ENCODE assay signal across 14 mouse cellular contexts in genomic region chr1:128669241-128669666, GRCm38 (mm10).
DNase-seq lines count a peak whose midpoint lies in the region; ATAC-seq lines count a peak whose summit lies in the region.
"Had no signal": no experiment of that assay in that cellular context is flagged by ENCODE, and none has a peak within 500 bp of the region (broad histone marks: within the 10 kb centered on the region; RNA-seq: fewer than 3 reads in every experiment).

No protein-coding gene starts in this region.

- peak; percentile 24 for DNase-seq in brain, adult 2 months (ENCODE audit: low read depth, low spot score)
- peak; percentile 11 for DNase-seq in cerebellum, adult 11 months
- no peak for DNase-seq in forebrain, embryonic 11.5 days (ENCODE audit: low spot score)
- DNase-seq in c-Kit-positive CD71-positive TER-119-positive erythroid progenitor cells, embryonic 14.5 days (ENCODE audit: low spot score) = no peak
- no peak for DNase-seq in adipocyte (ENCODE audit: low spot score)
- DNase-seq in thymus, postnatal 4 days = no peak
- DNase-seq: gastrocnemius, postnatal 25 days; heart, postnatal 4 days; kidney, postnatal 14 days; lung, postnatal 14 days; right cerebral cortex, adult 18-20 months; thymus, postnatal 25 days had no signal

- H3K9ac ChIP-seq in forebrain, embryonic 11.5 days (ENCODE audit: low read length) = no peak overlapping the region
- H3K9ac ChIP-seq in hindbrain, embryonic 16.5 days (ENCODE audit: low read depth, low read length) = no peak overlapping the region
- H3K9ac ChIP-seq: liver, embryonic 12.5 days had no signal

- no peak overlapping the region for H3K4me2 ChIP-seq in forebrain, embryonic 11.5 days (ENCODE audit: low read depth, low read length, severe bottlenecking)
- no peak overlapping the region for H3K4me2 ChIP-seq in hindbrain, embryonic 16.5 days (ENCODE audit: low read length)
- H3K4me2 ChIP-seq: liver, embryonic 12.5 days had no signal

- no peaks in the 10 kb centered on the region for H3K27me3 ChIP-seq in forebrain, embryonic 11.5 days (ENCODE audit: control insufficient read depth, insufficient read depth, low read length)
- no peaks in the 10 kb centered on the region for H3K27me3 ChIP-seq in hindbrain, embryonic 16.5 days (replicated peaks; ENCODE audit: control insufficient read depth, insufficient read depth, low read length)
- H3K27me3 ChIP-seq: liver, embryonic 12.5 days had no signal

- 0 out of 2 replicates have a peak, but pooled peaks have one; percentile 40 for ATAC-seq in forebrain, embryonic 11.5 days (replicated peaks; ENCODE audit: low FRiP score)
- peak; percentile 85 for ATAC-seq in hindbrain, embryonic 16.5 days
- ATAC-seq: liver, embryonic 12.5 days had no signal

- H3K27ac ChIP-seq in forebrain, embryonic 11.5 days (ENCODE audit: low read depth, low read length) = no peak overlapping the region
- H3K27ac ChIP-seq in hindbrain, embryonic 16.5 days (ENCODE audit: low read depth, low read length) = no peak overlapping the region; the same call in 1 of the 2 replicates
- H3K27ac ChIP-seq: liver, embryonic 12.5 days had no signal

- H3K4me1 ChIP-seq in forebrain, embryonic 11.5 days (replicated peaks; ENCODE audit: control insufficient read depth, insufficient read depth, low read length) = 0 out of 2 replicates have a peak, but pooled peaks cover 2% of the 10 kb centered on the region
- H3K4me1 ChIP-seq in hindbrain, embryonic 16.5 days (ENCODE audit: control insufficient read depth, insufficient read depth, low read depth, low read length) = no peaks in the 10 kb centered on the region; the same call in 1 of the 2 replicates
- H3K4me1 ChIP-seq: liver, embryonic 12.5 days had no signal

- H3K9me3 ChIP-seq in forebrain, embryonic 11.5 days (ENCODE audit: control insufficient read depth, low read length) = no peaks in the 10 kb centered on the region
- H3K9me3 ChIP-seq in hindbrain, embryonic 16.5 days (ENCODE audit: control insufficient read depth, low read length) = no peaks in the 10 kb centered on the region
- H3K9me3 ChIP-seq: liver, embryonic 12.5 days had no signal

- WGBS in forebrain, embryonic 11.5 days = 26% methylated on average over 2 of the region's 2 CpGs
- WGBS in hindbrain, embryonic 16.5 days = 23% methylated on average over 2 of the region's 2 CpGs

- H3K4me3 ChIP-seq in forebrain, embryonic 11.5 days (ENCODE audit: low read depth, low read length) = no peak overlapping the region
- no peak overlapping the region for H3K4me3 ChIP-seq in hindbrain, embryonic 16.5 days (ENCODE audit: low read length)
- H3K4me3 ChIP-seq: liver, embryonic 12.5 days had no signal

- H3K36me3 ChIP-seq in forebrain, embryonic 11.5 days (ENCODE audit: control insufficient read depth, insufficient read depth, low read length) = no peaks in the 10 kb centered on the region
- no peaks in the 10 kb centered on the region for H3K36me3 ChIP-seq in hindbrain, embryonic 16.5 days (ENCODE audit: control insufficient read depth, insufficient read depth, low read length)
- H3K36me3 ChIP-seq: liver, embryonic 12.5 days had no signal

Comparison
In these comparisons a context has a peak if more than half of its experiments do, and no peak if none do; other contexts are left out.
1. DNase-seq: peak in brain, adult 2 months (single experiment) and cerebellum, adult 11 months (single experiment); none in forebrain, embryonic 11.5 days (single experiment), c-Kit-positive CD71-positive TER-119-positive erythroid progenitor cells, embryonic 14.5 days (single experiment), adipocyte (single experiment) and thymus, postnatal 4 days (single experiment).